Mouse (Mus musculus): ENCODE data around the gene Vopp1.

The Vopp1 gene

DNA sequence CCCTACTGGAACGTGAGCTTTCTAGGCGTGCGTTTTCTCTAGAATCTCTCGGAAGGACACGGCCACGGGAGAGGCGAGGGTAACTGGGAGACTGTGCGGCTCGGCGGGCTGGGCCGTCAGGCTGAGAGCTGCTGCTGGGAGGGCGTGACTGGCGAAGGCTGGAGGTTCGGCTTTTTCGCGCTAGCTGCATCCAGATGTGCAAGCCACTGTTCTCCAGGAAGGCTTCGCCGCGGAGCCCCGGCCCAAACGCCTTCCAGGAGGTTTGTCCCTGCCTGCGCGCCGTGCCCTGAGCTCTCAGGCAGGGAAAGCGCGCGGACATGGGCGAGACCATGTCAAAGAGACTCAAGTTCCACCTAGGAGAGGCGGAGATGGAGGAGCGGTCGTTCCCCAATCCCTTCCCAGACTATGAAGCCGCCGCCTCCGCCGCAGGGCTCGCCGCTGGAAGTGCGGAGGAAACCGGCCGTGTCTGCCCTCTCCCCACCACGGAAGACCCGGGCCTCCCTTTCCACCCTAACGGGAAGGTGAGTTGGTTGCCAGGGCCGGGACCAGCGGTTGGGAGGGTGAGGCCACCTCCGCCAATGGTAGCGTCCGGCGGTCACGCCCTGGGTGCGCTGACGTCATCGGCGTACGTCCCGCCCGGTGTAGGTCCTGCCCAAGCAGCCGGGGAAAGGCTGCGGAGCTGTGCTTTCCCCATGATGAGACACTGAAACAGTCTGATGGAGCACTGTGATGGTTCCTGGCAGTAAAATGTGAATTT, 122.0 kb downstream of the Vopp1 start:
- in situ Hi-C loops (cut with MboI, MseI) = loop anchor here (10.0 kb wide), 1 partner anchor 998 kb away; the partner anchor contains the start of gene Lsm5

DNA sequence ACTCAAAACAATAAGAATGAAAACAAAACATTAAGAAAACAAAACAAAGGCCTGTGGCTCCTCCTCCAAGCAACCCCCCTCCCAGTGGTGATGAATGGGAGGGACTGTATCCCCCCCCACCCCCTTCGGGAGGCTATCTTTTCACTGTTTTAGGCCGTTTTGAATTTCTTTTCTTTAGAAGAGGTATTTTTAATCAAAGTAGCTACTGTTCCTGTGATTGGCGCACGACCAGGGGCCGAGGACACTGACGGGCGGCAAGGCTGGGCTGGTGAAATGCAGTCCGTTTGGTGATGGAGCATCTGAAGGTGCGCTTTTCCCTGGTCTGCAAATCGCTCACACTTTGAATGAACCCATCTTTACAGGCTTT, 122.6 kb downstream of the Vopp1 start, which contains the start of gene Lancl2:
Gene Lancl2, plus strand, starts transcription at position 165 of the 367 bp plus-strand sequence.
- in situ Hi-C loops (cut with MboI, MseI) = loop anchor here (10.0 kb wide), 1 partner anchor 998 kb away; the partner anchor contains the start of gene Lsm5

DNA sequence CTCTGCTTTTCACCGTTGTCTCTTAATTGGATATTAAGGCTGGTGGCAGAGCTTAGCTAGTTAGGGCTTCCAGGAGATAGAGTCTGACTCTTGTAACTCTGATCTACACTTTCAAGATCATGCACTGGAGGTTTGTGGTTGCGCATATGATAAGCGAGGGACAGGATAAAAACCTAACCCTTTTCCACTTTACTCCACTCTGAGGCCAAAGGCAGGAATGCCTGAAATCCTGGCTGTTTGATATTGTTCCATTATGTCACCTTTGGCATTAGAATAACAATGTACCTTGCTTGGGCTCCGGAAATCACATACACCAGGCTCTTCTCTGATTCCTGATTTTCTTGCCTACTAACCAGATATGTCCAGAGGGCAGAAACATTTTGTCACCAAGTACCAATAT, 123.3 kb downstream of the Vopp1 start:
- in situ Hi-C loops (cut with MboI, MseI) = loop anchor here (10.0 kb wide), 1 partner anchor 997 kb away; the partner anchor contains the start of gene Lsm5

DNA sequence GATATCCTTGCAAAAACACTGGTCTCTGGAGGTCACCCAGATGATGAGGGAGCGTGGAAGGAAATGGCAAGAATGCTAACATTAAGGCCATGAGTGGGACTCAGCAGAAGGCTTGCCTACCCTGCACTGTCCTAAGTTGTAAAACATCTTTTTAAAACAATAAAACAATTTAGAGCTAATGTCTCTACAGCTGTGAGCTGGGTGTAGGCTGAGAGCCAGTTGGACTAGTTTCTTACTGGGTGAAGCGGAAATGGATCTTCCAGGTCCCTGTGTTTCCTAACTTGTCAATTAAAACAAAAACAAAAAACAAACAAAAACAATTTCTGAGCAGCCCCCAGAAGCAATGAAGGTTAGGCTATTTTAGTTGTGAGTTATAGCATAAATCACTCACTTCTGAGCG, 131.8 kb downstream of the Vopp1 start:
- in situ Hi-C loops (cut with MboI, MseI) = loop anchor here (5.0 kb wide), 1 partner anchor 106 kb away; no protein-coding TSS in a partner anchor

DNA sequence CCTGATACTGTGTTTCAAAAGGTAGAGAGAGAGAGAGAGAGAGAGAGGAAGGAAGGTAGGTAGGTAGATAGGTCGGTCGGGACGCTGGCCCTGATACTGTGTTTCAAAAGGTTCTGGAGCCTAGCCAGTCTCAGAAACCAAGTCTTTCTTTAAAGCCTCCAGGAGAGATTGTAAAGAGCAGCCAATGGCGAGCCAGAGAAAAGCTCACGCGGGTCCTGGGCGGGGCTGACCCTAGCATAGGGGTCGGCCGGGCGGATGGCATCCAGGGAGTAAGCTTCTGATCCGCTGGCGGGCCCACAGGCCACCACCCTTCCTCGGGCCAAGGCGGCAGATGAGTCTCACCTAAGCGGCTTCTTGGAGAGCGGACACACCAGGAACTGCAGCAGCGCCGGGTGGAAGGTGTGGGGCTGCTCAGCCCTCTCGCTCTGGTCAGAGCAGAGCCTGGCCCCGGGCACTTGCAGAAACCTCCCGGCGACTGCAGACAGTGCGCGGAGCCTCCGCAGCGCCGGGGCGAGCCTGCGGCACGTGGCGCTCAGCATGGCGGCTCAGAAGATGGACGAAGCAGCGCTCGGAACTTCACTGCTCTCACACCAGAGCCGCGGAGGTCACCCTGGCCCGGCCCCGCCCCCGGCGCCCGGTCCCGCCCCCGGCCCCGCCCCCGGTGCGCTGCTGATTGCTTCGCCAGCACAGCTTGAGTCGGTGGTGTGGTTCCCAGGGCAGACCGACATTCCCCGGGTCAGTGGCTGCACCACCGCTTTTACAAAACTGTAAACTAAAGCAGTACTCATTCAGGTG, 133.3 kb downstream of the Vopp1 start, which contains the start of gene Pyurf:
Gene Pyurf, minus strand, starts transcription at position 612 of the 795 bp plus-strand sequence.
- in situ Hi-C loops (cut with MboI, MseI) = loop anchor here (5.0 kb wide), 1 partner anchor 104 kb away; no protein-coding TSS in a partner anchor

DNA sequence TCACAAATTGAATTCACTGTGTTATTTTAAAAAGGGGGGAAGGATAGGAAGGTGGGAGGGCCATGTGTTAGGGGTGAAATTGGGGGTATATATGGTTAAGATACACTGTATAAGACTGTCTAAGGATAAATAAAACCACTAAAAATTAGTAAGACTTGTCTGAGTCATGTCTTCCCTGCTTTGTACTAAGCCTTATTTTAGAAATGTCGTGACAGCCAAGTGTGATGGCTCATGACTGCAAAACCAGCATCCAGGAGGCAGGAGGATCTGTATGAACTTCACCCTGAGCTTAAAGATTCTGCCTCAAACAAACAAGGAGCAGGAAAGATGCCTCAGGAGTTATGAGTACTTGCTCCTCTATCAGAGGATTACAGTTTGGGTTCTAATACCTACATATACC, 140.8 kb downstream of the Vopp1 start:
- in situ Hi-C loops (cut with MboI, MseI) = no loop called here
